Mouse (Mus musculus) liver, embryonic 16.5 days (tissue): ENCODE data around the gene Atp5k. TPM values are rescaled to one million over a fixed set of nuclear protein-coding genes. Genes with fewer than 3 reads are reported as not detected.

Source experiments
- ATAC-seq: fragments of 200-750 bp; cut with Nextera tagmentation; 2 replicates; pipeline ENCODE4 v1.8.0; 2017; ENCODE audit warnings: low read depth, mild to moderate bottlenecking, moderate number of reproducible peaks, moderate library complexity
- H3K27ac ChIP-seq: fragments of 300-500 bp; sonication (generic); 2 replicates; pipeline ENCODE4 v1.5.1; 2014; ENCODE audit warnings: mild to moderate bottlenecking, low read length
- H3K27me3 ChIP-seq: fragments of 300-500 bp; sonication (generic); 2 replicates; pipeline ENCODE4 v1.6.1; 2014; ENCODE audit warnings: low read depth, low read length, mixed read lengths; ENCODE audit not compliant: control insufficient read depth, insufficient read depth
- H3K36me3 ChIP-seq: fragments of 300-500 bp; sonication (generic); 2 replicates; pipeline ENCODE4 v1.6.1; 2014; ENCODE audit warnings: mild to moderate bottlenecking; ENCODE audit not compliant: control insufficient read depth, insufficient read depth
- H3K4me1 ChIP-seq: fragments of 300-500 bp; sonication (generic); 2 replicates; pipeline ENCODE4 v1.6.1; 2014; ENCODE audit warnings: low read depth, low read length, mixed read lengths; ENCODE audit not compliant: control insufficient read depth
- H3K4me2 ChIP-seq: fragments of 300-500 bp; sonication (generic); 2 replicates; pipeline ENCODE4 v1.6.1; 2014; ENCODE audit warnings: low read depth, low read length, mixed read lengths
- H3K4me3 ChIP-seq: fragments of 300-500 bp; sonication (generic); 2 replicates; pipeline ENCODE4 v1.5.1; 2014; ENCODE audit warnings: low read depth, mild to moderate bottlenecking, low read length
- H3K9ac ChIP-seq: fragments of 300-500 bp; sonication (generic); 2 replicates; pipeline ENCODE4 v1.6.1; 2014; ENCODE audit warnings: low read depth, low read length
- H3K9me3 ChIP-seq: fragments of 300-500 bp; sonication (generic); replicated peaks from 2 replicates; pipeline ENCODE4 v1.6.1; 2016; ENCODE audit warnings: low read length; ENCODE audit not compliant: control insufficient read depth
- WGBS: fragments of 180-500 bp; shearing (Covaris S2); extraction: QIAGEN DNeasy Blood & Tissue Kit; methylation state at CpG from one replicate; pipeline ENCODE4 v1.1.7; 2014; ENCODE audit not compliant: insufficient replicate concordance; 5-methylcytosine and 5-hydroxymethylcytosine counted together
- polyA plus RNA-seq: library from polyadenylated mRNA; unstranded; fragments of >200 nt; fragmentation: Nextera tagmentation; extraction: Ambion mirVana; gene quantifications from 2 replicates; pipeline ENCODE4 v1.2.1, GENCODE M21; 2015

The Atp5k gene
- polyA plus RNA-seq, 1 experiment from 2014 or later, result 197 TPM

GRCm38 (mm10) chr5:108447857-108448256 lies 13.6 kb upstream of the Atp5k start:
- no peaks in the 10 kb centered on the region for H3K9me3 ChIP-seq
- no peaks in the 10 kb centered on the region for H3K27me3 ChIP-seq
- 0 out of 2 replicates have a peak overlapping the region, but pooled peaks have one; percentile 70 for H3K4me2 ChIP-seq
- no peak for ATAC-seq
- H3K36me3 ChIP-seq, result no peaks in the 10 kb centered on the region
- no peak overlapping the region for H3K9ac ChIP-seq
- no peak overlapping the region for H3K4me3 ChIP-seq
- no peak overlapping the region for H3K27ac ChIP-seq
- H3K4me1 ChIP-seq, result peaks cover 14% of the 10 kb centered on the region
- WGBS, result 65% methylated on average over 7 of the region's 7 CpGs

GRCm38 (mm10) chr5:108446973-108447372 lies 12.7 kb upstream of the Atp5k start:
- peaks cover 14% of the 10 kb centered on the region for H3K4me1 ChIP-seq
- 45% methylated on average over 3 of the region's 3 CpGs for WGBS
- no peak overlapping the region for H3K4me3 ChIP-seq
- no peaks in the 10 kb centered on the region for H3K27me3 ChIP-seq
- H3K9me3 ChIP-seq, result no peaks in the 10 kb centered on the region
- no peaks in the 10 kb centered on the region for H3K36me3 ChIP-seq
- H3K4me2 ChIP-seq, result no peak overlapping the region
- no peak overlapping the region for H3K9ac ChIP-seq
- 0 out of 2 replicates have a peak, but pooled peaks have one; percentile 20 for ATAC-seq
- no peak overlapping the region for H3K27ac ChIP-seq

GRCm38 (mm10) chr5:108436101-108436500 lies 1.9 kb upstream of the Atp5k start:
- no peak overlapping the region for H3K9ac ChIP-seq
- H3K27me3 ChIP-seq, result no peaks in the 10 kb centered on the region; the same call in 1 of the 2 replicates
- peaks cover 13% of the 10 kb centered on the region for H3K4me1 ChIP-seq
- H3K9me3 ChIP-seq, result no peaks in the 10 kb centered on the region
- no peak overlapping the region for H3K4me3 ChIP-seq
- H3K4me2 ChIP-seq, result no peak overlapping the region
- peaks cover 5% of the 10 kb centered on the region; the same call in 1 of the 2 replicates for H3K36me3 ChIP-seq
- no peak overlapping the region for H3K27ac ChIP-seq
- 68% methylated on average over 2 of the region's 2 CpGs for WGBS
- no peak for ATAC-seq

GRCm38 (mm10) chr5:108431196-108431595 lies 3.1 kb downstream of the Atp5k start:
- H3K4me1 ChIP-seq, result peaks cover 13% of the 10 kb centered on the region
- H3K4me2 ChIP-seq, result no peak overlapping the region
- no peaks in the 10 kb centered on the region for H3K9me3 ChIP-seq
- no peak overlapping the region for H3K9ac ChIP-seq
- ATAC-seq, result no peak
- H3K27ac ChIP-seq, result no peak overlapping the region
- 76% methylated on average over 6 of the region's 6 CpGs for WGBS
- H3K27me3 ChIP-seq, result no peaks in the 10 kb centered on the region
- no peak overlapping the region for H3K4me3 ChIP-seq
- peaks cover 7% of the 10 kb centered on the region; the same call in 1 of the 2 replicates for H3K36me3 ChIP-seq

- WGBS, result 25% methylated on average over 1 of the region's 1 CpGs
- no peak overlapping the region for H3K27ac ChIP-seq
- ATAC-seq, result peak; percentile 51; the same call in 1 of the 2 replicates
- peaks cover 7% of the 10 kb centered on the region; the same call in 1 of the 2 replicates for H3K36me3 ChIP-seq
- no peaks in the 10 kb centered on the region; the same call in none of the 2 replicates for H3K4me1 ChIP-seq
- no peak overlapping the region for H3K4me3 ChIP-seq
- no peak overlapping the region for H3K4me2 ChIP-seq
- H3K9ac ChIP-seq, result no peak overlapping the region
- no peaks in the 10 kb centered on the region for H3K9me3 ChIP-seq
- no peaks in the 10 kb centered on the region for H3K27me3 ChIP-seq
Measured at GRCm38 (mm10) chr5:108427186-108427585, 7.1 kb downstream of the Atp5k start.

GRCm38 (mm10) chr5:108423427-108423826 lies 10.8 kb downstream of the Atp5k start:
- H3K27me3 ChIP-seq, result no peaks in the 10 kb centered on the region
- no peaks in the 10 kb centered on the region for H3K9me3 ChIP-seq
- H3K4me2 ChIP-seq, result no peak overlapping the region
- ATAC-seq, result no peak
- WGBS, result 52% methylated on average over 2 of the region's 2 CpGs
- no peak overlapping the region for H3K9ac ChIP-seq
- H3K27ac ChIP-seq, result no peak overlapping the region
- H3K36me3 ChIP-seq, result no peaks in the 10 kb centered on the region
- no peak overlapping the region for H3K4me3 ChIP-seq
- H3K4me1 ChIP-seq, result no peaks in the 10 kb centered on the region; the same call in 1 of the 2 replicates

- no peak overlapping the region for H3K27ac ChIP-seq
- WGBS, result 67% methylated on average over 3 of the region's 3 CpGs
- H3K4me2 ChIP-seq, result no peak overlapping the region
- H3K9me3 ChIP-seq, result no peaks in the 10 kb centered on the region
- H3K4me3 ChIP-seq, result no peak overlapping the region
- no peaks in the 10 kb centered on the region; the same call in 1 of the 2 replicates for H3K4me1 ChIP-seq
- no peaks in the 10 kb centered on the region for H3K36me3 ChIP-seq
- ATAC-seq, result no peak
- no peak overlapping the region for H3K9ac ChIP-seq
- no peaks in the 10 kb centered on the region for H3K27me3 ChIP-seq
Measured at GRCm38 (mm10) chr5:108422741-108423140, 11.5 kb downstream of the Atp5k start.

GRCm38 (mm10) chr5:108414711-108415110 lies 19.5 kb downstream of the Atp5k start:
- Histone ChIP-seq H3K9me3 (no peaks in the 10 kb centered on the region), H3K9ac (no peak overlapping the region), H3K4me1 (no peaks in the 10 kb centered on the region), H3K36me3 (no peaks in the 10 kb centered on the region), H3K27ac (no peak overlapping the region), H3K27me3 (no peaks in the 10 kb centered on the region), H3K4me3 (no peak overlapping the region), H3K4me2 (no peak overlapping the region)
- WGBS, result 32% methylated on average over 2 of the region's 2 CpGs
- no peak for ATAC-seq

- Histone ChIP-seq H3K4me1 (no peaks in the 10 kb centered on the region), H3K4me2 (no peak overlapping the region), H3K27ac (no peak overlapping the region), H3K9ac (no peak overlapping the region), H3K4me3 (no peak overlapping the region), H3K9me3 (no peaks in the 10 kb centered on the region), H3K27me3 (no peaks in the 10 kb centered on the region), H3K36me3 (no peaks in the 10 kb centered on the region)
- 62% methylated on average over 2 of the region's 2 CpGs for whole genome bisulfite sequencing
- ATAC-seq, result no peak
Measured at GRCm38 (mm10) chr5:108406977-108407376, 27.3 kb downstream of the Atp5k start.
